Mouse (Mus musculus) cerebellum, adult 18-20 months (tissue): ENCODE results near the gene Cyp2ab1.
A peak's percentile ranks its signal among the peaks of the same experiment; 100 is the strongest.
"Not testable (repeated sequence)": the region's sequence is repeated elsewhere in the genome, so short reads cannot be mapped to it uniquely, and the experiment has no call there.

Experiments
- DNase-seq, 2 experiments: peaks; one replicate each; pipeline ENCODE4 v3.0.0; 2021

The Cyp2ab1 gene

DNA sequence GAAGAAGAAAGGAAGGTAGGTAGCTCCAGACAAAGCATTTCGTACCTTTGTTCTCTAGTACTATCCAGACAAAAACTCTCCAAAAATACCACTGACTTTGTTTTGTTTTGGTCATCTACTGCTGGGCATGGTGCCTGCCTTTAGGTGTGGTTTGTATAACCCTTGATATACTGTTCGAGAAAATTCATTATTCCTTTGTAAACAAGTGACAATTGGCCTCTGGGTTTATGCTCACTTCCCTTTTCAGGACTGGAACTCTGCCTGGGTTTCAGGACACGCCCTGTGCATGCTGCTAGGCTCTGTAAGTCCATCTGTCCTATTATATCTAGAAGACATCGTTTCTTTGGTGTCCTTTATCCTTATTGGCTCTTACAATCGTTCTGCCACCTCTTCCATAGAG is at the start of gene Cyp2ab1:
Gene Cyp2ab1, minus strand, starts transcription at position 119 of the 400 bp plus-strand sequence.
- no peak for DNase-seq

DNA sequence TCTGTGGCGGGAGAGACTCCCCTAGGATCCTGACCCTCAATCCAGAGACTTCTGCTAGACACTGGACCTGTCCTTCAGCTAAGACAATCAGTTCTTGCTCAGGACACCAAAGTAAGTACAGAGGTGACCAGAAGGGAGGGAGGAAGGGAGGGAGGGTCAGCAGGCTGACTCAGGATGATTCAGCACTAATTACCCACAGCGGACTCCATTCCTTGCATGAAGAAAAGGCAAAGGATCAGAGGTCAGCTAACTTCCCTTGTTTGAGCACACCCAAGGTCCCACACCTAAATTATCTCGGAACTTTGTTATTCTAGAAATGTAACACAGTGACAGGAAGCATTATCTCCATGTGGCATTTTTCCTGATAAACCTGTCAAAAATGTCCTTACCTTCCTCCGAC is 46.5 kb upstream of the Cyp2ab1 start:
- no peak for DNase-seq

DNA sequence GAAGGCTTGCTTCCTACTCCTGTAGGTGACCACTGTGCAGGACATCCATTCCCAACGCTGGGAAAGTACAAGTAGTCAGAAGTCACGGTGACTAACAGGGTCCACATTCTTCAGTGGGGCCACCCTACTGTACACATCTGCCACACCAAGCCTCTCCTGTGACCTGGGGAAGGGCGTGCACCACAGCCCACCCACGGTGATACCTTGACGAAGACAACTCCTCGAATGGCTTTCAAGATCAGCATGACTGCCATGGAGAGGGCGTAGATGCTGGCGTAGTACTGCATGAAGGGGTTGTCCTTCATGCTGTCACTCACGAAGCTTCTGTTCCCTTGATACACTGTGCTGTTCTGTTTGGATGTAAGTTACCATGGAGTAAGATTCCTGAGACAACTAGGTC is 43.0 kb upstream of the Cyp2ab1 start:
- no peak for DNase-seq

GRCm38 (mm10) chr16:20362121-20362520 is 36.9 kb upstream of the Cyp2ab1 start:
- no peak for DNase-seq

DNA sequence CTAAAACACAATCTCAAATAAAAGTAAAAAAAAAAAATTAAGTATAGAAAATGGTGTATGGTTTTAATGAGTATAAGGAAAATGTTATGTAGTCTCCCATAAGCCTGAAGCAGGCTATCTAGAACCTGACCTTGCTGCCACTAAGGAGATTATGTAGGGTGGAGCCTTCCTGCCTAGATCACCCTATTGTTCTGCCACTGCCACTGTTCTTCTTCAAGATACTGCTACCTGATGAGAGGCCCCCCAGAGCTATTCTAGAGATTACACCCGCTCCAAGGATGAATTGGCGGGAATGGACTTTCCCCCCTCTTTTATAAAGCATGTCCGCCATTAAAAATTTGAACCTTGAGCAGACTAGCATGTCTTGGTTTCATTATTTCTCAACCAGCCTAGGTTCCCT is 36.3 kb upstream of the Cyp2ab1 start:
- DNase-seq = not testable (repeated sequence)

- no peak for DNase-seq
Measured at GRCm38 (mm10) chr16:20359643-20360295, 34.6 kb upstream of the Cyp2ab1 start.

DNA sequence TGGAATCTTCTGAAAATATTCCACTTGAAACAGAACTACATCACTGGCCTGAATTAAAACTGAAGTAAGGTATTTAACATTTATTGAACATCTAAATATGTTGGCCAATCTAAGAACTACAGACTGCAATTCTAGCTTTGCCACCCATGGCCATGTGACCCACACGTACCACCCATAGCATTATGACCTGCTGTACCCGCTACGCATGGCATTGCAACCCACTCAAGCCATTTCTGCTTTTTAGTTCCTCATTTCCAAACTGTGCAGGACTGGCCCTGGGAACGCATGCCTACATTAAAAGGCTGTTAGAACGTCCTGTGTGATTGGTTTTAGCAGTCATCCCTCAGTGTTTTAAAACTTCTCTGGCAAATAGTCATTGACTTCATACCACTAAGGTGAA is 32.6 kb upstream of the Cyp2ab1 start:
- DNase-seq = no peak

DNA sequence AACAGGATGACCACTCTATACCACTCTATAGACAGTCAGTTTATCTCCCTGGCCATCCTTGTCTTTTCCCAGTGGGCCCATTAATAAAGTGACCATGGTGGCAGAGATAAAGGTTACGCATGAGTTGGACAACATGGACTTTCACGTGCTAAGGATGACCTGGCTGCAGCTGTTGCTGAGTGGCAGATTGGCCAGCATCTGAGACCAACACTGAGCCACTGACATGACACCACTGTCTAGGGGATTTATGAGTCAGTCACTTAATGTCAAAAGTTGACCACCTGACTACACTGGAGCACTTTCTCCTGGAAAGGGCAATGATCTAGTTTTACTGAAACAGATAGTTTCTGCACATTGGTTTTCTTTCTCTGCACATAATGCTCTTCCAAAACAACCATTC is 29.6 kb upstream of the Cyp2ab1 start:
- DNase-seq = no peak

DNA sequence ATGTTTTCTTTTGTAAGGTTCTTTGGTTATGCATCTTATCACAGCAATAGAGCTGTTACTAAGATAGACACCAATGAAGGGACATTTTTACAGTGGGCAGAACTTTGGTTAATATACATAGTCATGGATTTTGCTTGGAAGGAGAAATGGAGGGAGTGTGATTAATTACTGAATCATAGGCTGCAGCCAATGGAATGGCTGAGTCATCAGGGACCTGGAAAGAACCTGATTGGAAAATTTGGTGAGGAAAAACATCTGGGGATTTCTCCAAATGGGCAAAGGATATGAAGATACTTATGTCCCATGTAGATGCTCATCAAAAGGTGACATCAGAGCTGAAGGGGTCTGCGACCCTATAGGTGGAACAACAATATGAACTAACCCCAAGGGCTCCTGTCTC is 28.8 kb upstream of the Cyp2ab1 start:
- DNase-seq = no peak

GRCm38 (mm10) chr16:20345464-20345863 is 20.3 kb upstream of the Cyp2ab1 start:
- DNase-seq = no peak

- DNase-seq = no peak
Measured at GRCm38 (mm10) chr16:20338616-20339015, 13.4 kb upstream of the Cyp2ab1 start.

- DNase-seq = no peak
Measured at GRCm38 (mm10) chr16:20334918-20335317, 9.7 kb upstream of the Cyp2ab1 start.

DNA sequence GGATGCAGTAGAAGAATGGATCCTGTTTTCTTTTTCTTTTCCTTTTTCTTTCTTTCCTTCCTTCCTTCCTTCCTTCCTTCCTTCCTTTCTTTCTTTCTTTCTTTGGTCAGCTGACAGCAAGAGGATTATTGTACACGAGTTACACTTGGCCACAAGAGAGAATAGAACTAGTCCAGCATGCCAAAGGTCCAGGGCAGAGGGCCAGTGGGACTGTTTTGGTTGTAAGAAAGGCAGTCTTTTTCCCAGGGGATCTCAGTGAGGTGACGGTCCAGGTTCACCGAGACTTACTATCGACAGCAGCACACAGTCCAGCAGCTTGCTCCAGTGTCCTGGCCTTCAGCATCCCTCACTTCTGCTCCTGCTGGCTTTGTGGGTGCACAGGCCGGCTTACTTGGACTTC is 3.1 kb upstream of the Cyp2ab1 start:
- no peak for DNase-seq

DNA sequence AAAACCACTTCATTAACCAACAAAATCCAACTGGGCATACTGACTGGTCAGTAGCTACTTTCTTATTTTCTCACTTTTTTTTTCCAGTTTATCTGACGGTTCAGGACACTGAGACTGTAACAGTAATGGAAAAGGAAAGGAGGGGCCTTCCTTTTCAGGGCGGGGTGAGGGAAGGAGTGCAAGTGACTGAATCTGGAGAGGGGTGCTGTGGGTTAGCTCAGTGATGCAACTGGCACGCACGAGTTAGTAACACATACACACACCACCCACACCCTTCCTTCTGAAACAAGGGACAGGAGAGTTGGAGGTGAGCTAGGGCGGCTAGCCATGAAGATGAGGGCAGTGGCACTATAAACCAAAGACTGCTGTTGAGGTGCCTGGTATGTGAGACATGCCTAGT is 1.3 kb downstream of the Cyp2ab1 start:
- no peak for DNase-seq

DNA sequence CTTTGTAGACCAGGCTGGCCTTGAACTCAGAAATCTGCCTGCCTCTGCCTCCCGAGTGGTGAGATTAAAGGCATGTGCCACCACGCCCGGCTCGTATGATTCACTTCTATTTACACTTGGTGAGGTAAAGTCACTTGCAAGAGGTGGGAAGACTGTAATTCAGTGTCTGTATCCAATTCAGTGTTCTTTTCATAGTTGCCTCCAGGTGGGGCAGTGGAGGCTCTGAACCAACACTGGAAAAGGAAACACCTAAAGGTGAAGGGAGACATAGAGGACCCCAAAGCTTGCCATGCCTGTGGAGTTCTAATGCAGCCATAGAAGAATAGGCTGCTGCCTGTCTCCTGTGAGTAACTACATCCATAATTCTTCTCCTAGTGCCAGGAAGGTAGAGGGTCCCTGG is 2.9 kb downstream of the Cyp2ab1 start:
- no peak for DNase-seq

- DNase-seq = no peak
Measured at GRCm38 (mm10) chr16:20316770-20317169, 8.4 kb downstream of the Cyp2ab1 start.

DNA sequence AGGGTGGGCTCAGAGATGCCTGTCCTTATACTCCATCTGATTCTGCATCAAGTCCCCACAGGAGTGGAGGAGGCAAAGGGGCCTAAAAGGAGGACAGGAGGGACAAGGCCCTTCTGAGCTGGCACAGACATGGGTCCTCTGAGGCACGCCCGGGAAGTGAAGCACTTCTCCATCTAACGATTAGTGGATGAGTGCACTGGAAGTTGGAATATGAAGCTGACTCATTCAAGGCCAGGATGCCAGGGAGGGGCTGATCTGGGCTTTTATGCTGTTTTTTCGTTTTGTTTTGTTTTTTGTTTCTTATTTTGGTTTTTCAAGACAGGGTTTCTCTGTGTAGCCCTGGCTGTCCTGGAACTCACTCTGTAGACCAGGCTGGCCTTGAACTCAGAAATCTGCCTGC is 9.9 kb downstream of the Cyp2ab1 start:
- DNase-seq = no peak

- DNase-seq = no peak
Measured at GRCm38 (mm10) chr16:20312272-20312671, 12.9 kb downstream of the Cyp2ab1 start.

DNA sequence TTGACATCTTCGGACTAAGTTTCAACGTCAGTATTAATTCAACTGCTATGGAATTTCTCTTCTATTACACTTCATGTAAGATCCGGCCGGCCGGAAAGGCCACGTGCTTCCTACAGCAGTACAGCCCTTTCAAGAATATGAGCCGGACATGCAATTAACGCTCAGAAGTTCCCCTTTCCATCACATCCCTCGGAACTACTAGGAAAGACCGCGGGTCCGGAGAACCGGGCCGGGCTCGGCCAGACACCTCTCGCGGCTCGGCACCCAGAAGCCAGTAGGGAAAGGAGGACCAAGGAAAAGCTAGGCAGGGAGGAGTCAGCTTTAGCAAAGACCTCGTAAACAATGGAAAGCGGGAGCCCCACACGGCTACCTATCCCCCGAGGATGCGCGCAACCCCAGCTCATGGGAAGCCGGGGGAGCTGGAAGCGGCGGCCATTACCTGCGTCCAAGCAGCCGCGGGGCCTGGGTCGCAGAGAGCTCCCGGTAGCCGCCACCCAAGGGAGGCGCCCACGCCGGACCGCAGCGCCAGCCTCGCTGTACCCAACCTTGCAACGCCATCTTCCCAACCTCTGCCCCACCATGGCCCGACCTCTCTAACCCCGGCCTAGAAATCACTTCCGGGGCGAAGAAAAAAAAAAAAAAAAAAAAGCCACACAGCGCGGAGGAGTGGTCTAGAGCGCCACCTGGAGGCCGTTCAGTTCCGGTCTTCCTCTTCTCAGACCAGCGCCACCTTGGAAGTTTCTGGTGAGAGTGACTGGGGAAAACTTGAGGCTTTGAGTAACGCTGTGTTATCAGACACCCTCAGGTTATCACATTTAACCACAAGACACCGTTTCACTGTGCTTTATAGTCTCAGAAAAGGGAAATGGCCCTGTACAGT is 23.2 kb downstream of the Cyp2ab1 start, which contains the start of gene Parl:
Gene Parl, minus strand, starts transcription at position 618 of the 880 bp plus-strand sequence.
- peak; percentile 80 to 88 for DNase-seq

- DNase-seq = no peak
Measured at GRCm38 (mm10) chr16:20300076-20300475, 25.1 kb downstream of the Cyp2ab1 start.

DNA sequence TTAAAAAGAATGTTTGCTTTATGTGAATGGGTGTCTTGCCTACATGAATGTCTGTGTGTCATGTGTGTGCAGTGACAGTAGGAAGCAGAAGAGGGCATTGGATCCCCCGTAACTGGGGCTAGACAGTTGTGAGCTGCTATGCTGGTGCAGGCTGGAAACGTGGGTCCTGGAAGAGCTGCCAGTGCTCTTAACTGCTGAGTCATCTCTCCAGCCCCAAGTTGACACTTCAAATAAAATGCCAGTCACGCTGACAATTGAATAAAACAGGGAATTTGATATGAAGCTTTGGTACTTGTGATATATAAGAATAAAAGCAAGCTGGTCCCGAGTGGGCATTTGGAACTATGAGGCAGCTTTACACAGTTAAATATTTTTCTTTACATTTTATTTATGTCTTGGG is 45.0 kb downstream of the Cyp2ab1 start:
- DNase-seq = no peak

GRCm38 (mm10) chr16:20279395-20279794 is 45.8 kb downstream of the Cyp2ab1 start:
- no peak for DNase-seq

GRCm38 (mm10) chr16:20272994-20273393 is 52.2 kb downstream of the Cyp2ab1 start:
- DNase-seq = no peak

DNA sequence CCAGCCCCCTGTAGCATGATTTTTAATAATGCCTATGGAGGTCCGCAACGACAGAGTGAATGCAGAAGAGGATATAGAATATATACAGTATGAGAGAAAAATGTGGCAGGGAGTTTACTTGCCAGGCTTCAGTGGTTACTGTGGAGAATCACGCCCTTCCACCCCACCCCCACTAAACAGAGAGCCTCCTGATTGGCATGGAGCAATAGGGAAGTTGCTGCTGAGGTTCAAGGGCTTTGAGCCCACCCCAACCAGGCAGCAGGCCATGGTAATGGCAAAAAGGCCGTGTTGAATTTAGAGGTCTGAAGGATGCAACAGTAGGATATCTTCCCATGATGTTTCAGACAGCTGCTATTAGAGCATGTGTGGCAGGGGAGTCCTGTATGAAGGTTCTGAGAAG is 53.9 kb downstream of the Cyp2ab1 start:
- DNase-seq = no peak
